7 mouse cellular contexts compared by ENCODE assay signal in genomic region chr5:105494246-105494917, GRCm38 (mm10). TPM values are rescaled to one million over a fixed set of nuclear protein-coding genes. Genes with fewer than 3 reads are reported as not detected.
DNase-seq lines count a peak whose midpoint lies in the region; ATAC-seq and TF ChIP-seq lines count a peak whose summit lies in the region.

No protein-coding gene starts in this region.

- DNase-seq in left cerebral cortex, adult 2 months (ENCODE audit: extremely low spot score in 1 of 2, low spot score in 2 of 2): no peak
- no peak for DNase-seq in left cerebral cortex, adult 11 months (ENCODE audit: low spot score)
- DNase-seq in brain, adult 2 months (ENCODE audit: low read depth, low spot score): peak; percentile 89
- DNase-seq in left cerebral cortex, postnatal 36 days (ENCODE audit: low spot score in 2 of 2): peak; percentile 56 to 60
- DNase-seq in ovary, postnatal 10 days (ENCODE audit: low spot score): no peak
- no peak for DNase-seq in urinary bladder, postnatal 25 days (ENCODE audit: low spot score)

- no peaks in the 10 kb centered on the region for H3K9me3 ChIP-seq in embryonic facial prominence, embryonic 12.5 days

- peak overlapping the region; percentile 40 for H3K4me2 ChIP-seq in embryonic facial prominence, embryonic 12.5 days (replicated peaks)

- intact Hi-C loops in left cerebral cortex, adult 2 months (cut with DNase I): no loop called here
- intact Hi-C loops in left cerebral cortex, postnatal 36 days (cut with DNase I): loop anchor here (5.0 kb wide), 2 partner anchors 77 to 158 kb away; partner anchors contain the start of gene Lrrc8b

- no peak overlapping the region for H3K4me3 ChIP-seq in left cerebral cortex, adult 2 months
- H3K4me3 ChIP-seq in embryonic facial prominence, embryonic 12.5 days: no peak overlapping the region

- H3K36me3 ChIP-seq in embryonic facial prominence, embryonic 12.5 days: no peaks in the 10 kb centered on the region

- H3K27ac ChIP-seq in left cerebral cortex, adult 2 months: peak overlapping the region; percentile 85
- H3K27ac ChIP-seq in embryonic facial prominence, embryonic 12.5 days: no peak overlapping the region

- WGBS in embryonic facial prominence, embryonic 12.5 days: 32% methylated on average over 10 of the region's 10 CpGs

- TF ChIP-seq CTCF in left cerebral cortex, adult 2 months (IDR thresholded peaks at IDR 0.05): peak; percentile 30

- no peak for ATAC-seq in embryonic facial prominence, embryonic 12.5 days (ENCODE audit: insufficient number of reproducible peaks, insufficient read depth, low FRiP score, low TSS enrichment)

- no peak overlapping the region for H3K9ac ChIP-seq in embryonic facial prominence, embryonic 12.5 days

- peaks cover 5% of the 10 kb centered on the region; the same call in 1 of the 2 replicates for H3K27me3 ChIP-seq in embryonic facial prominence, embryonic 12.5 days

- peaks cover 16% of the 10 kb centered on the region for H3K4me1 ChIP-seq in embryonic facial prominence, embryonic 12.5 days

RNA-seq across cellular contexts. Expression of gene Lrrc8c, which starts 24.8 kb away (rescaled TPM):
- total RNA-seq in left cerebral cortex, adult 2 months (2021): 10 to 100 TPM; 32.7 to 37.5 TPM
- 13.2 TPM in 2 replicates for polyA plus RNA-seq in embryonic facial prominence, embryonic 12.5 days (2016; fragmentation: Nextera tagmentation; extraction: Ambion mirVana)
- 10 to 100 TPM; 33.4 to 34.7 TPM for total RNA-seq in left cerebral cortex, postnatal 36 days (2021)

Comparison
In these comparisons a context has a peak if more than half of its experiments do, and no peak if none do; other contexts are left out.
1. DNase-seq: peak in brain, adult 2 months (single experiment) and left cerebral cortex, postnatal 36 days (2 of 2); none in left cerebral cortex, adult 2 months (0 of 2), left cerebral cortex, adult 11 months (single experiment), ovary, postnatal 10 days (single experiment) and urinary bladder, postnatal 25 days (single experiment).